Mouse (Mus musculus): ENCODE results near the gene Fam83g. TPM values are rescaled to one million over a fixed set of nuclear protein-coding genes. Genes with fewer than 3 reads are reported as not detected.
A peak's percentile ranks its signal among the peaks of the same experiment; 100 is the strongest.

Gene Fam83g
- total and polyA plus RNA-seq, 2 experiments from 2014 or later = 0.10 to 0.21 TPM

DNA sequence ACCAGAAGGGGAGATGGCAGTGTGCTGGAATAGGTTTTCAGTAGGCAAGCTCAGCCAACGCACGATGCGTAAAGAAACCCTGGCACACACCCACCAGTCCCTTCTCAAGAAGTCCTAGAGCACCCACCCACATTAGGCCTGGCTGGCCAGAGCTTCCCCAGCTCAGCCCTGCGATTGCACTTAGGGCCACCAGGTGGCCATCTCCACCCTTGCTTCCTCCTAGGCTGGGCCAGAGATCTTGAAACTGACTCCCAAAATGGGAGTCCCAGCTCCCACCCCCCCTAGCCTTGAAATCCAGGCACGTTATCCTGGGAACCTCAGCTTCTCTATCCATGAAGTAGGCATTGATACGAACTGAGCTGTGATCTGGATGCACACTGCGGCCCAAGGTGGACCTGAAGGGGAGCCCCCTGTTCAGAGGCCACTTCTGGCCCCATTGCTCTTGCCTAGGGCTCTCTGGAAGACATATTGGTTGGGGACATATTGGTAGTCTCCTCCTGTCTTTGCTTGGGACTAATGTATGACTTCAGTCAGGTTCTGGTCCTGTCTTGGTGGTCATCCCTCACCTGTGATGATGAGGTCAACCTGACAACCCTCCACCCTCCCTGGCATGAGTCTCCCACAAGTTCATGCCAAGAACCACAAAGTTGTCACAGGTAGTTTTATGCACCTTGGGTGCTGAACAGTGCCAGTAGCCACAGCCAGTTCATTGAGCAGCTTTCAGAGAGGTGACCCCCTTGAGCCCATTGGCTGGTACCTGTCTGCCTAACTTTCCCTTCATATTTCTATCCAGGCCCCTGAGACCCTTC lies 17.7 kb upstream of the Fam83g start:
- no peak overlapping the region for H3K4me2 ChIP-seq (ENCODE audit: low read depth, low read length)
- peak; percentile 64; the same call in 1 of the 2 replicates for ATAC-seq
- peak; percentile 70 for DNase-seq (ENCODE audit: low spot score)
- H3K27me3 ChIP-seq (ENCODE audit: insufficient read depth, low read length) = no peaks in the 10 kb centered on the region
- no peak overlapping the region for H3K27ac ChIP-seq
- peak; percentile 86 for TF ChIP-seq CTCF (IDR thresholded peaks at IDR 0.05; ENCODE audit: low read depth)
- no peaks in the 10 kb centered on the region for H3K4me1 ChIP-seq (ENCODE audit: insufficient read depth, low read length)
- no peaks in the 10 kb centered on the region for H3K9me3 ChIP-seq (ENCODE audit: low read length)
- no peak overlapping the region for H3K4me3 ChIP-seq (ENCODE audit: low read length)
- no peaks in the 10 kb centered on the region for H3K36me3 ChIP-seq (ENCODE audit: insufficient read depth, low read length)
- no peak overlapping the region for H3K9ac ChIP-seq (replicated peaks; ENCODE audit: low read length)
- 46% methylated on average over 7 of the region's 7 CpGs for whole genome bisulfite sequencing

DNA sequence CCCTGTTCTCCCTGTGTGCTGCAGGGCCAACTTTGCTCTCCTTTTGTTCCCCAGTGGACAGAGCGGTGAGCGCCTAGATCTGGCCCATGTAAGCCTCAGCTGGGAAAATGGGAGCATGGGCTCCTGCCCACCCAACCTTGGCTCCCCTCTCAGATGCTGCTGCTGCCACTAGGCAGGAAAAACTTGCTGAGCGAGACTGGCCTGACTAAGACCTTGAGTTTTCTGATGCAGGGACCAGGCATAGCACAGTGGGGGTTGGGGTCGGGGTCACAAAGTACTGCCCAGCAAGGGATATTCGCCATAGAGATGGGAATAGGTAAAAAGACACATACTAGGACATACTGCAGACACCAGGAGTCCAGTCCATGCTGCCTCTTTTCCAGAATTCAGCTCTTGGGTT lies 16.6 kb upstream of the Fam83g start:
- Histone ChIP-seq H3K27me3 (ENCODE audit: insufficient read depth, low read length) (no peaks in the 10 kb centered on the region), H3K4me1 (ENCODE audit: insufficient read depth, low read length) (no peaks in the 10 kb centered on the region), H3K4me3 (ENCODE audit: low read length) (no peak overlapping the region), H3K9me3 (ENCODE audit: low read length) (no peaks in the 10 kb centered on the region), H3K4me2 (ENCODE audit: low read depth, low read length) (no peak overlapping the region), H3K9ac (replicated peaks; ENCODE audit: low read length) (no peak overlapping the region), H3K36me3 (ENCODE audit: insufficient read depth, low read length) (no peaks in the 10 kb centered on the region), H3K27ac (no peak overlapping the region)
- WGBS = 86% methylated on average over 5 of the region's 5 CpGs
- no peak for DNase-seq (ENCODE audit: low spot score)
- no peak for ATAC-seq
- TF ChIP-seq CTCF (IDR thresholded peaks at IDR 0.05; ENCODE audit: low read depth) = no peak

DNA sequence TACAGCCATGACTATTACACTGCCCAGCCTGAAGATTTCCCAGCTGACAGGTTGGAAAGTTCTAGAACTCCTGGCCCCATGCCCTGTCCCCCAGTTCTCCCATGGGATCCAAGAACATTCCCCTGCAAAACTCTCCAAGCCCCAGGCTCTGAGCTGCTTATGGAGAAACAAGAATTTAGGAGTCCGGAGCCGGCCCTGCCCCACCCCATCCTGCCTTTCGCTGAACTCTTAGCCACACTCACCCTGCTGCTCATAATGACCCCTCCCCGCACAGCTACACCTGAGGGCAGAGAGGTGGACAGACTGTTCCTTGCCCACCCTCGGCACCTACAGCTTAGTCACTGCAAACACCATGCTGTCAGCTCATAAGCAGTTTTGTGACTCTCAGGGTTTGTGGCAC lies 16.1 kb upstream of the Fam83g start:
- no peak for ATAC-seq
- Histone ChIP-seq H3K9ac (replicated peaks; ENCODE audit: low read length) (no peak overlapping the region), H3K27me3 (ENCODE audit: insufficient read depth, low read length) (no peaks in the 10 kb centered on the region), H3K4me1 (ENCODE audit: insufficient read depth, low read length) (no peaks in the 10 kb centered on the region), H3K27ac (no peak overlapping the region), H3K4me2 (ENCODE audit: low read depth, low read length) (no peak overlapping the region), H3K9me3 (ENCODE audit: low read length) (no peaks in the 10 kb centered on the region), H3K4me3 (ENCODE audit: low read length) (no peak overlapping the region), H3K36me3 (ENCODE audit: insufficient read depth, low read length) (no peaks in the 10 kb centered on the region)
- 77% methylated on average over 5 of the region's 5 CpGs for WGBS
- DNase-seq (ENCODE audit: low spot score) = no peak
- no peak for TF ChIP-seq CTCF (IDR thresholded peaks at IDR 0.05; ENCODE audit: low read depth)

DNA sequence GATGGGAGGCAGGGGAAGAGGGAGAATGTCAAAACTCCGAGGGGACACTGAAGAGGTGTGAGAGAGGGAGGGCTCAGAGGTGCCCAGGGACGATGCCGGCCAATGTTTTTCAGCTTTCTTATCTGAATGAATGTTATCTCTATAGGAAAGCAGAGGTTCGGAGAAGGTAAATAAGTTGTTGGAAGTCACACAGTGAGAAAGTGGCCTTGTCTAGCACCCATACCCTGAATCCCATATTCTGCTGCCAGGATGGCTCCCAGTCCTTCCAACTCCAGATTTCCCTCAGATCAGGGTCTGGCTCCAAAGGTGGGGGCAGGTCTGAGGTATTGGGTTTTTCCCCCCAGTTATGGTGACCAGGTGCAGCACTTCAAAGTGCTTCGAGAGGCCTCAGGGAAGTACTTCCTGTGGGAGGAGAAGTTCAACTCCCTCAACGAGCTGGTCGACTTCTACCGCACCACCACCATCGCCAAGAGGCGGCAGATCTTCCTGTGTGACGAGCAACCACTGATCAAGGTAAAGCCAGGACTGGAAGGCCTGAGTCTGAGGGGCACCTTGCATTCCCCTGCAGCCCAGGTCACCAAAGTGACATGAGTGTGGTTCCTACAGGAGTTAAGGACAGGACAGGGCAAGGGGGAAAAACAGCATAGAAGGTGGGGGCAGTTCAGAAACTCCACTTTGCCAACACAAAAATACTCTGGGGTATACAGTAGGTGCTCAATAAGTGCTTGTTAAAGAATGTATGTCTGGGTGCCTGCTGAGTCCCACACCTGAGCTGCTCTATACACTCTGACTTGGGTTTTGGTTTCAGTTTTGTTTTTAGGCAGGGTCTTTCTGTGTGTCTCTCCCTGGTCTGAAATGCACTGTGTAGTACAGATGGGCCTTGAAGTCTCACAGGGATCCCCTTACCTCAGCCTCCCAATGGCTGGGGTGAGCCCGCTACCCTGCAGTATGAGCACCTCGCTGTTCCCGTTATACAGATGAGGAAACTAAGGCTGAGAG lies 14.1 kb upstream of the Fam83g start:
- Histone ChIP-seq H3K27me3 (ENCODE audit: insufficient read depth, low read length) (no peaks in the 10 kb centered on the region), H3K4me3 (ENCODE audit: low read length) (no peak overlapping the region), H3K36me3 (ENCODE audit: insufficient read depth, low read length) (no peaks in the 10 kb centered on the region), H3K4me1 (ENCODE audit: insufficient read depth, low read length) (peaks cover 8% of the 10 kb centered on the region), H3K9ac (replicated peaks; ENCODE audit: low read length) (no peak overlapping the region), H3K27ac (no peak overlapping the region), H3K9me3 (ENCODE audit: low read length) (no peaks in the 10 kb centered on the region), H3K4me2 (ENCODE audit: low read depth, low read length) (no peak overlapping the region)
- no peak for DNase-seq (ENCODE audit: low spot score)
- no peak for TF ChIP-seq CTCF (IDR thresholded peaks at IDR 0.05; ENCODE audit: low read depth)
- WGBS = 88% methylated on average over 14 of the region's 14 CpGs
- ATAC-seq = no peak

DNA sequence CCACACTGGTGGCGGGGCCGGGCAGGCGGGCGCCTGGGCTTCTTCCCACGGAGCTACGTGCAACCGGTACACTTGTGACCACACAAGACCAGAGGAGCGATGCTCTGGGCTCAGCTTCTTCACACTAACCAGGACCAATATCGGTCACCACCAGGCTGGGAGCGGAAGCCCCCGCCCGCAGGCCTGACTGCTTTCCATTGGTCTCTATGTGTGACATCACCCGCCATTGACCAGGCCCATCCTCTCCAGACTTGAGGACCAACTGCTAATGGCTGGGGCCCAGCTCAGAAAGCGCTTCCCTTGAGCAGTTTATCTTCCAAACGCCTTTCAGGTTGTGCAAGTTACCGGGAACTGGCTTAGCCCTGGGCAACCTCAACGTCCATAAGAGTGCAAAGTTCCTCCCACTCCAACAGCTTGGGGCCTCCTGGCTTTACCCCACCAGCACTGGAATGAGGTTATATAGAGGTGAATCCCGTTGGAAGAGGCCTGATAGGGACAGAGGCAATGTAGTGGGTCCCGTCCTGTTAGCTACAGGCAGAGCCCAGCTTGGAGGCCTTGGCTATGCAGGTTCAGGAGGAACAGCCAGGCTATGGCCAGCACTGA lies 12.0 kb upstream of the Fam83g start:
- H3K4me1 ChIP-seq (ENCODE audit: insufficient read depth, low read length) = peaks cover 9% of the 10 kb centered on the region
- WGBS = 75% methylated on average over 19 of the region's 19 CpGs
- no peak for DNase-seq (ENCODE audit: low spot score)
- H3K9ac ChIP-seq (replicated peaks; ENCODE audit: low read length) = no peak overlapping the region
- no peaks in the 10 kb centered on the region for H3K36me3 ChIP-seq (ENCODE audit: insufficient read depth, low read length)
- H3K4me2 ChIP-seq (ENCODE audit: low read depth, low read length) = no peak overlapping the region
- H3K27ac ChIP-seq = no peak overlapping the region
- no peak for TF ChIP-seq CTCF (IDR thresholded peaks at IDR 0.05; ENCODE audit: low read depth)
- no peak for ATAC-seq
- H3K9me3 ChIP-seq (ENCODE audit: low read length) = no peaks in the 10 kb centered on the region
- no peak overlapping the region for H3K4me3 ChIP-seq (ENCODE audit: low read length)
- no peaks in the 10 kb centered on the region for H3K27me3 ChIP-seq (ENCODE audit: insufficient read depth, low read length)

DNA sequence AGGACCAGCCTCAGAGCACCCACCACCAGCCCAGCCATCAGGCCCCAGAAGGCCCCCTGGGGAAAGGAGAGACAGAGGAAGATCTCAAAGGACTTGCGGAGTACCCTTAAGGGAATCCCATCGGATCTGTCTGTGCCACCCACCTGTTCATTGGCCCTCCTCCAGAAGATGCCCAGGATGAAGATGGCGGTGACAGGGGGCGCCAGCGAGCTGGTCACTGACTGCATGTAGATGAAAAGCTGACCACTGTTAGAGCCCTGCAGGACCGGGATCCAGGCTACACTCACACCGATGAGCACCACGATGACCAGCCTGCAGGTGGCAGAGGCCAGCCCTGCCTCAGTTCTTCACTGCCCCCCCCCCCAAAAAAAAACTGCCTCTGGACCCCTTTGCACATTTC lies 10.2 kb upstream of the Fam83g start:
- Histone ChIP-seq H3K36me3 (ENCODE audit: insufficient read depth, low read length) (no peaks in the 10 kb centered on the region), H3K4me2 (ENCODE audit: low read depth, low read length) (no peak overlapping the region), H3K9me3 (ENCODE audit: low read length) (no peaks in the 10 kb centered on the region), H3K4me3 (ENCODE audit: low read length) (no peak overlapping the region), H3K4me1 (ENCODE audit: insufficient read depth, low read length) (peaks cover 9% of the 10 kb centered on the region), H3K9ac (replicated peaks; ENCODE audit: low read length) (no peak overlapping the region), H3K27ac (no peak overlapping the region), H3K27me3 (ENCODE audit: insufficient read depth, low read length) (no peaks in the 10 kb centered on the region)
- DNase-seq (ENCODE audit: low spot score) = peak; percentile 56
- no peak for ATAC-seq
- TF ChIP-seq CTCF (IDR thresholded peaks at IDR 0.05; ENCODE audit: low read depth) = peak; percentile 54
- 30% methylated on average over 8 of the region's 8 CpGs for WGBS

Measured in hindbrain, postnatal 0 days (tissue).